Mouse (Mus musculus): Measurements from ENCODE around the gene Tmem168.

DNA sequence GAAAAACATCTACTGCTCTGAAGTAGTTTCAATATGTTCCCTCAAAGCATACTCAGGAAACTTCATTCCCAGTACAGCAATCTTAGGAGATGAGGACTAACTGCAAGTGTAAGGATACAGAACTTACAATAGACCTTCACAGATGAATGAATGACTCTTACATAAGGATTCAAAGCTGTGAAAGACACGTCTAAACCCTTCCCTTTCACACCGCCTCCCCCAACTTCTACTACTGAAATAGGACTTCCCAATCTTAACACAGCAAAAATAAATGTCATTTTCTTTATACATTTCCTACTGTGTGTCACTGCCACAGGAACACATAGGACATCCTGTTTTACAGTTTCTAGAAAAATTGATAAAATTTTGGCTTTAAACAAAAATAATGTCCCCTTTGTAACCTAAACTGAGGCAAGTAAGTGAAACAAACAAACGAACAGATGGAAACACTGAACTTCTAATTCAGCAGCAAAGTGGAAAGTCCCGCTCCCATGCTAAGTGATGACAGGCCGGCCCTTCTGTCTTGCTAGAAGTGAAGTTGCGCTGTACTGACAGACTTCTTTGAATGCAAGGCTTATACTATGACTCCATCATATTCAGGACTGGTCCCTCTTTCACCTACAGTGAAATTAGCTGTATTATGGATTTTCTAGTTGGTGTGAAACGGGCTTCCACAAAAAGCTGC is 9.5 kb downstream of the Tmem168 start:
- TF ChIP-seq CTCF (IDR thresholded peaks at IDR 0.05; ENCODE audit: low read depth) (no peak), EP300 (IDR thresholded peaks at IDR 0.05; ENCODE audit: low read depth) (no peak)

Measured in liver, embryonic 14.5 days (tissue).